Mouse (Mus musculus): ENCODE results near the gene Pan3.

The Pan3 gene

DNA sequence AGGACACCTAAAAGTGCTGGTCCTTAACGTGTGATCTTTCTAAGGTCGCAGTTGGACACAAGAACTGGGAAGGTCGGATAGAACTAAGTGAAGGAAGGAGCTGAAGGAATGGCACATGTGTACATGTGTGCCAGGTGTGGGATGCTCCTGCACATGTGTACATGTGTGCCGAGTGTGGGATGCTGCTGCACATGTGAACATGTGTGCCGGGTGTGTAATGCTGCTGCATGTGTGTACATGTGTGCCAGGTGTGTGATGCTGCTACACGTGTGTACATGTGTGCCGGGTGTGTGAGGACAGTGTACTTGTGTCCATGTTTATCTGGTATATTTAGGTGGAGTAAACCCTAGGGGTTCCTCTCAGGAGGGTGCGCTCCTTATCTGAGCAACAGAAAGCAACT, 3.0 kb downstream of the Pan3 start:
- no peak for DNase-seq

DNA sequence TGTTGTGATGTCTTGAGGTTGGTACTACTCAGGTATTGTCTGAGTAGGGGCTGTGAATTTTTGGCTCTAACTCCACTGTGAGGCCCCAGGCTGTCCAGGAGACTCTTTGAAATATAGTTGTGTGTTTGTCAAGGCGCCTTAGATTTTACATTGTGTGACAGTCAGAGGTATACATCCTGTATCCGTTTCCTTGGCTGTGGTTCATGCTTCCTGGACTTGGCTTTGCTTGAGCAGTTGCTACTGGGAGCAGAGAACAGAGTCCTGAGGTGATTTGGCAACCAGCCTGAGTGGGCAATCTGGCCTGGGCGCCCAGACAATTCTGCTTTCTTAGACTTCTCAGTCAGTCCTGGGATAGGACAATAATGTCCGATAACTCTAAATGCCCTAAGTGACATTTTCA, 5.3 kb downstream of the Pan3 start:
- peak; percentile 81 for DNase-seq

DNA sequence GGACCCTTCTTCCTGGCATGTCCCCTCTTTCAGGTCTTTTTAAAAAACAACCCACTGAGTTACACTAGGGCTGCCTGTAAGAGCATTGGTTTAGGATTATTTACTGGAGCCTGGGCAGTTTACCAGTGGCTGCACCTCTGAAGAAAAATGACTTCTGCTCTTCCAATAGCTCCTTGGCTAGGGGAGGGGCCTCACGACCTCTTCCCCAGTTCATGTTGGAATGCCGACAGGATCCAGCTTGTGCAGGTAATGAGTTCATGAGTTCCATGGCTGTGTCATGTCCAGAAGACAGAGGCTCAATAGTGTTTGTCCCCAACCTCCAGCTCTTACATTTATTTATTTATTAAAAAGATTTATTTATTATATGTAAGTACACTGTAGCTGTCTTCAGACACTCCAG, 5.8 kb downstream of the Pan3 start:
- DNase-seq = peak; percentile 61

DNA sequence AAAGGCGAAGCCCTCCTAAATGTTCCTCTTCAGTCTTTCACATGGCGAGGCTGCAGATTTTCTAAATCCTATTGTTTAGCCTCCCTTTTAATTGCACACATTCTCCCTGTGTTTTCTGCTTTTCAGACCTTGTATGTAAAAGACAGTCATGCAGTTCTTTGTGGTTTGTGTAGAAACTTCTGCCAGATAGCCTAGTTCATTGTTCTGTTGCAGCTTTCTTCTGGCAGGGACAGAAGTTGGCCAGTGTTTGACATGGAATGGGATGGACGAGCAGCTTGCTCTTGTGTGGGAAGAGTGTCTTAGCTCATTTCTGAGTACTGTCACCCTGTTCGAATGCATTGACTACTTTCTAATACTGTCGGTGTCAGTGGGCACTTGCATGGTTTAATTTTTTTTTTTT, 6.5 kb downstream of the Pan3 start:
- no peak for DNase-seq

DNA sequence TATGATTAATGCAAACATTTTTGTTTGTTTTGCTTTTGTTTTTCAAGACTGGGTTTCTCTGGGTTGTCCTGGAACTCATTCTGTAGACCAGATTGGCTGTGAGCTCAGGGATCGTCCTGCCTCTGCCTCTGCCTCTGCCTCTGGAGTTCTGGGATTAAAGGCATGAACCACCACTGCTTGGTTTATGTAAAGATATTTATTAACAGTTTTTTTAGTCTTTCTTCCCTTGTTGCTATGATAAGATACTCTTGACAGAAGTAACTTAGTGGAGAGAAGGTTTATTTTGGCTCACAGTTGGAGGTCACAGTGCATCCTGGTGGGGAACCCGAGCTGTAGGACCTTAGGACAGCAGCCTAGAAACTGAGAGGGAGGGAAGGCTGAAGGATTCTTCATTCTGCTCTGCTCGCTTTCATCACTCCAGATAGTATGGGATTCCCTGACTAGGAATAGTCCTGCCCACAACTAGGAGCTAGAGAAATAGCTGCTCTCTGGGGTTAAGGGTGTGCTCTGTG, 11.1 kb downstream of the Pan3 start:
- no peak for DNase-seq

DNA sequence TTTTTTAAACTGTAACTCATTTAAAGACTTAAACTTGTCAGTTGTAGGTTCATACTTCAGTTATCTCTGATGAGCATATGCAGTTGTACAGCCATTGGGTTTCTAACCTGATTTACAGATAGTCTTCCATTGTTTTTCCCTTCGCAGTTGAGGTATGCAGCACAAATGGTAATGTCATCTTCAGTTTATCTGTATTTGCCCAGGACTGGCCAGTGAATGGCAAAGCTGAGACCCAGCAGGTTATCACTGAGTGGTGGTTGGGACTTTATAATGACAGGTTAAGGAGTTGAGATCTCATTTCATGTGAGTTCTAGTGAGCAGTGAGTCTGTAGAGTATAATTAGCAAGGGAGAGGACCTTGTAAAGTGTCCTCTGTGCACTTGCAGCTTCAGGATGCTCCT, 12.0 kb downstream of the Pan3 start:
- no peak for DNase-seq

DNA sequence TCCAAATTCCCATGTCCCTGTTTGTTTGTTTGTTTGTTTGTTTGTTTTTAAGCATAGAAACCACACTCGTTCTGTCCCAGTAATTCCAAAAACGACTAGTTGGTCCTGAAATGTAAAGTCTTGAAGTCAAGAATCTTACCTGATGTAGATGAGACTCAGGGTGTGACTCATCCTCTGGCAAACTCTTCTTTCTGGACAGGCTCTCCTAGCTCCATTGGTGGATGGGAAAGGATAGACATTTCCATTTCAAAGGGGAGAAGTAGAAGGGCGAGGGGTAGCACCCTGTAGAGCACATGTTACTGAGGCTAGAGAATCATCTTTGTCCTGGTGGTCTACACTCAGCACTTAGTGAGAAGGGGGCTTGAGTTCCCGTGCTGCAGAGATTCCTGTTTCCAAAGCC, 12.8 kb downstream of the Pan3 start:
- no peak for DNase-seq

DNA sequence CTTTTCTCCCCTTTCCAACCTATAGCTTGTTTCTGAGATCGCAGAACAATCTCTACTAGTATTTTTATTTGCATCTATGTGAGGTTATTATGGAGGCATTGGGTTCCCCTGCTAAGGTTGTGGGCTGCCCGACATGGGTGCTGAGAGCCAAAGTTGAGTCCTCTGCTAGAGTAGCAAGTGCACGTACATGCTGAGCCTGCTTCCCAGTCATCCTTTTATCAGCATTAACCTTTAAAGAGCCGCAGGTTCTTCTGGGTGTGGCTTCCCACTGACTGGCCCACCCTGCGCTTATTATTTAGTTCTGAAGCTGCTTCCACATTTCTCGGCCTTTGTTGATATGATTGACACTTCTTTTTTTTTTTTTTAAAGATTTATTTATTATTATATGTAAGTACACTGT, 14.3 kb downstream of the Pan3 start:
- DNase-seq = no peak

DNA sequence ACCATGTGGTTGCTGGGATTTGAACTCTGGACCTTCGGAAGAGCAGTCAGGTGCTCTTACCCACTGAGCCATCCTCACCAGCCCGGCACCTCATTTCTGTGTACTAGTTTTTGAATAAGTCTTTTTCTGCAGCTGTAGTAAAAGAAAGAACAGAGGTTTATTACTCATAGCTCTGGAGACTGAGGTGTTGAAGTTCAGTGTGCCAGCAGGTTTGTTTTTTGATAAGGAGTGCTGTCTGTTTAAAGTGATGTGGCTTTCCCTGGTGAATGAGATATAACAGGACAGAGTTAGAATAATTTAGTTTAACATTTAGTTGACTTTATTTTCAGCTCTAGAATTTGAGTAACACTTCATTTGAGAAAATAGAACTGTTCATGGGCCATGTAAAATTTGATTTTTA, 14.8 kb downstream of the Pan3 start:
- DNase-seq = no peak

DNA sequence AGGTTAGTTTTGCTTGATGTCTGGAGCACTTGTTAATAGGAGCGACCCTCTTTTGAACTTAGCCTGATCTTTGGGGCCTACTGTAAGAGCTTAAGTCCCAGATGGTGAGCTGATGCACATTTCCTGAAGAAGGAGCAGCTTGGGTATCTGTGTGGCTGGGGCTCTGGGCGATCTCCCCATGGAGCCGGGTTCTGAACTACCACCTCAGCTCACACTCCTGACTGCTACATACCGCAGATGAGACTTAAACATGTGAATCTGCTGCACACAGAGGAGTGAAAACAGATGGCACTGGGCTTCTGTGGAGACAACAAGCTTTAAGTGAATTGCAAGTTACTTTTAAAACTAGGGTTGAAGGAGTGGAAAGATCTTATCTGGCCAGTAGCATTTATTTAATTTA, 15.3 kb downstream of the Pan3 start:
- DNase-seq = no peak

DNA sequence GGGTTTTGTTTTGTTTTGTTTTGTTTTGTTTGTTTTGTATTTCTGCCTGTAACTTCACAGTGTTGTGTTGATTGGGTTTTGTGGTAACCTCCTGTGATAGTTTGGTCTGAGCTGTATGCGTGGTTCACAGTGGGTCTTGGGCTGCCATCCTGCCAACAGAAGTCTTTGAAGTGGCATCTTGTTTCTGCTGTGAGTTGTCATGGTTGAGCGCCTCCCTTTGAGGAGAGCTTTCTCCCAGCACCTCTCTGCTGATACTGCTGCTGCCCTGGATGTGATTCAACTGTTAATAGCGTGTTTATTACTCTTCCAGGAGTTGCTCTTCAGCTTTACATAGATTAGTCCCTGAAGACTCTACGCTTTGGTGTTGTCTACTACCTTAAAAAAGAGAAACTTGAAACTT, 18.6 kb downstream of the Pan3 start:
- no peak for DNase-seq

DNA sequence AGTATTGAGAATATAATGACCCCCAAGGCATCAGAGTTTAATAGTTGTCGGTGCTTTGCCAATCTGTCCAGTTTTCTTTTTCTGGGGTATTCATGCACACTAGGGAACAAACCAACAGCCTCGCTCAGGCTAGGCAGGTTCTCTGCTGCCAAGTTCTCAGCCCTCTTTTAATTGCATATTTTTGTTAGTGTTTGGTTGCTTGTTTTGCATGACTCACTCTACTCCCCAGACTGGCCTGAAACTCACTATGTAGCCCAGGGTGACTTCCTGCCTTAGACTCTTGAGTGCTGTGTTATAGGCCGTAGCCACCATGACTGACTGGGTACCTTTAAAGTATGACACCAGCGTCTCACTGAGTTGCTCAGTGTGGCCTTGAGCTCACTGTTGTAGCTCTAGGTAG, 19.0 kb downstream of the Pan3 start:
- peak; percentile 50 for DNase-seq

DNA sequence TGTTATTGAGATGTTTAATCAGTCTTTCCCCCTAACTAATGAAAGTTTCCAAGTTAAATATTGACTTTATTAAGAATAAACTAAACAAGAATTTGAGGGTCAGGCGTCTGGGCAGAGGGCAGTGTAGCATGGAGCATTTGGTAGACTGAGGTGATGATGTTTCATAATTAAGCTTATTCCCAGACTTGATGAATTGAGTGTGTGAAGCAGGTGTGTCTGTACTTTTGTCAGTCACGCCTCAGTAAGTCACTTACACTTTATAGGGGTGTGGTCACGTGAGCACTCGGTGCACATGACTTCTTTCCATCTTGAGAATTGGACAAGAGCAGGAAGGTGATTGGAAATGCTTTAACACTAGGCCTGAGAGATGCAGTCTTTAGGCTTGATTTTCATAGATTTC, 26.5 kb downstream of the Pan3 start:
- DNase-seq = peak; percentile 77

DNA sequence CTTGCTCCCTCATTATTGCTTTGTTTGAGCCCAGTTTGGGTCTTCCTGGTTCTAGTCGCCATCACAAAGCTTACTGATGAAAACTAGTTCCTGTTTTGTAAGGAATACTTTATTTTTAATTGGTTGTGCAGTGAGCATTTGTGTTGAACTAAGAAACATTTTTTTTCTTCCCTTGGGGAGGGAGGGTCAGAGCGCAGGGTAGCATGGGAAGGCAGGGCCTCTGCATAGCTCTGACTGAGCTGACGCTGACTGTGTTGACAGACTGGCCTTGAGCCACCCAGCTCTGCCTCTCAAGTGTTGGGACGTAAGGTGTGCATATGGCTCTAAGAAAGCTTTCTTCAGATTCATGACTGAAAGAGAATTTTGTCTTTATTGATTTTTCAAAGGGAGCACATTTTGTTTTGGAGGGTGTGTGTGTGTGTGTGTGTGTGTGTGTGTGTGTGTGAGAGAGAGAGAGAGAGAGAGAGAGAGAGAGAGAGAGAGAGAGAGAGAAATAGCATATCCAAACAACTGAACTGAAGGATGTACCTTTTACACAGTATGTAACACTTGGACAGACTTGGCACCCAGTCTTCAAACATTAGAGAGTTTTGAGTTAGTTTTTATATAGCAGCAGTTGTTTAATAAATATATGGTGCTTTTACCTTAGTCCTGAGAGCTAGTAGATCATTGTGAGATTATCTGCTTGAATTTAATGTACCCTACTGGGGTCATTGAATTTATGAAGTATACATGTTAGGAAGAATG, 30.0 kb downstream of the Pan3 start:
- DNase-seq = peak; percentile 27

DNA sequence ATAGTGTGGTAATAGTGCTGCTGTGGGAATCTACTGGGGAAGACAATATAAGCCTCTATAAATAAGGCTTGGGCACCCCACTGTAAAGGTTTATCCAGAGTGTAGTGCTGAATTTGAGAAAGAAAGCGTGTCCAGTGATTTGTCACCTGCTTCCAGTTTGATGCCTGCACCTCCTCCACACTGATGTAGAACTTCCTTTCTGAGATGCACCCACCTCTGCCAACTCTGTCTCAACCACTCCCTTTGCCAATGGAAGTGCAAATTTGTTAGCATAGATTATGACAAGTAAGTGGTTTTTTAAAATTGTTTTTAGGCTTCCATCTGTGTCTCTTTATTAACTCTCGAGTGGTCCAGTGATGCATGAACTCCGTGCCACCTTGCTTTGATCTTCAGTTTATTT, 33.3 kb downstream of the Pan3 start:
- no peak for DNase-seq

DNA sequence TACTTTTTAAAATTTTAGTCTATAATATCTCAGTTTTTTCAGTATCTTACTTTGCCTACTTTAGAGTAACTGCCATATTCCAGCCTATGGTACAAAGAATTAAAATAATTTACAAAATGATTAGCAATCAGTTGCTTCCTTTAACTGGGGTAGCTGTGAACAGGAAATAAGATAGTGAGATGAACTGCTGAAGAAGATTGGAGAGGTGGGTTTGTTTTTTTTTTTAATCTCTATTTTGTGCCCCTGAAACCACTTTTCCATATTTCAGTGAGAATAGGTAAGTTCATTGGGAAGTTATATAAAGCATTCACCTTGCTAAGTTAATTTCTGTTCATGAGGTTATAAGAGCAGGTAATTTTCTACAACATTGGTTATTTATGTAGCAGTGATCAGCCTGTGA, 36.4 kb downstream of the Pan3 start:
- no peak for DNase-seq

DNA sequence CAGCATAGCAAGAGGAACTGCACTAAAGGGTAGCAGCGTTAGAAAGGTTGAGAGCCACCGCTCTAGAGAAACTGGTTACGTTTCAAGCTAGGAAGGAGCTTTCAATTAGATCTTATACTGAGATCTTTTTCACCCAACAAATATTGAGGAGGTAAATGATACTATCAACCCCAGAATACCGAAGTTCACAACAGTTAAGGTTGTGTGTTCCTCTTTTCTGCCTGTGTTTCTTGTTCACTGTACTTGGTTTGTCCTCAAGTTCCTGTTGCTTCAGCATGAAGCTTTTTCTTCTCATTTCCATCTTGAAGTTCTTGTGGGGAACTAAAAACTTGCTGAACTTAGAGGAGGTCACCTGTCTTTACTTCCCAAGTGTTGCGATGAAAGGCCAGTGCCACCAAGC, 41.2 kb downstream of the Pan3 start:
- no peak for DNase-seq

DNA sequence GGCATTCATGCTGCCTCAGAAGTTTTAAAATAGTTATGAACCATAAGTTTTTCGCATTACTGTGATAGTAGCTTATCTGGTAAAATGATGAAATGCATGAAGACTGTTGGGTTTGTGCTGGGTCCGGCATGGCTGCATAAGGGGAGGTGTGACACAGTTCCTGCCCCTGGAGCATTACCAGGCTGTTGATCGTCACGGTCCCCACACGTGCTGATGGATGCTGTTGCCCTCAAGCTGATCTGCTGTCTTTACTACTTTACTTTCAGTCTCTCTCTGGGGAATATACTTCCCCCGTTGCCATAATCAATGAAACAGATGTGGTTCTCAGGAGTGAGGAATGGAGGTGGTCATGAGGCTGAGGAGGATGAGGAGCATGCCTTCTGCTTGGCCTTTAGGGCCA, 43.1 kb downstream of the Pan3 start:
- DNase-seq = no peak

DNA sequence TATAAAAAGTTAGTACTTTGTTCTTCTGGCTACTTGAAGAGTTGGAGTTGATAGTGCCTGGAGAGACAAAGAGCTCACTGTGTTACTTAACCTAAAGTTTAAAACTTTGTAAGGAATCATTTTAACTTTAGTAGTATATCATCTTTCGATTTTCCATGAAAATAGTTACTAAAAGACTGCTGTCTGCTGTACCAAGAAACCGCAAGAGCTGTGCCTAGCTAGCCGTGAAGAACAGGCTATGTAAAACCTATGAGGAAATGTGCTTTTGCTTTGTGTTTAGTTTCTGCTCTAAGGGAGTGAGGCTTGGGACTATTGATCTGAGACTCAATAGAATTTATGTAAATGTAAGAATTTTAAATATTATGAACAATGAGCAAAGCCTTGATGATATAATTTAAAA, 43.9 kb downstream of the Pan3 start:
- DNase-seq = no peak

DNA sequence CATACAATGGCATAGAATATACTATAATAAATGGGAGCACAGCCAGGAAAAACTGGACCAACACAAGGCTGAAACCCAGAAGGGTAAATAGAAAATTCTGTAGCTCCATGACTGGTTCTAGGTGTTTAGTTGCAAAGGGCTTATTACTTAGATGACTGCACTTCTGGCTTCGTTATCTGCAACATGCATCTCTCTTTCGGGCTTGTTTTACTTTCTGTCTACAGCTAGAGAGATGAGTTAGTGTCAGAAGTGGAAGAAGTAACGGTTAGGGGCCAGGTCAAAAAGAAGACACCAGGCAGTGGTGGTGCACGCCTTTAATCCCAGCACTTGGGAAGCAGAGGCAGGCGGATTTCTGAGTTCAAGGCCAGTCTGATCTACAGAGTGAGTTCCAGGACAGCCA, 46.1 kb downstream of the Pan3 start:
- no peak for DNase-seq

DNA sequence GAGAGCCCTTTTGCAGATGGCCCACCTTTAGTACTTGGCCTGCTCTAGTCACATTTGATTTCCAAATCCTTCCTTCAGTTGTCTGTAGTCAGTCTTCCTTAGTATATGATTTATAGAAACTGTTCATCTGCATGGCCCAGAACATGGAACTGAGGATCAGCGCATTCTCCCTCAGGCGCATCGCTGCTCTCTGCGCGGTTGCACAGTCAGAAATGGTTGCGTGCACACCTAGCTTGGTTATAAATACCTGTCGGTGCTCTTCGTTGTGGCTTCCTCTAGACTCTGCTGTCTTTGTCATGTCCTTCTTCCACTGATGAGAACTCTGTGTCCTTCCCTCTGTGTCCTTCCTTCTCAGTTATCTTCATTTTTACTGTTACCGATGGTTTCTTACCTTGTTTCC, 47.1 kb downstream of the Pan3 start:
- no peak for DNase-seq

DNA sequence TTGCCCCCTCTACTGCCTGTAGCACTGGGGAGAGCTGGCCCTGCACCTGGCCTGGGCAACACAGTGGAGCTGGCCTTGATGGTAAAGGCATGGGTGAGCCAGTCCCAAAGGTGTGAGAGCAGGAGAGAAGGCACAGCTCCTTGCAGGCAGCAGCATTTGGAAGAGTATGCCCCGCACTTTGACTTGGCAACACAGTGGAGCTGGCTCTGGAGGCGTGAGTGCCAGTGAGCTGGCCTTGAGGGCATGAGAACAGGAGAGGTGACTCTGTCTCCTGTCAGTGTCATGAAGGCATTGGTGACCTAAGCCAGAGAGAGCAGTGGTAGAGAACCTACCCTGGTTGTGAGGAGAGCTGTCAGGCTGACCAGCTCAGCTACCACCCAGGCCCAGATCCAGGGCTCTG, 49.4 kb downstream of the Pan3 start:
- no peak for DNase-seq

DNA sequence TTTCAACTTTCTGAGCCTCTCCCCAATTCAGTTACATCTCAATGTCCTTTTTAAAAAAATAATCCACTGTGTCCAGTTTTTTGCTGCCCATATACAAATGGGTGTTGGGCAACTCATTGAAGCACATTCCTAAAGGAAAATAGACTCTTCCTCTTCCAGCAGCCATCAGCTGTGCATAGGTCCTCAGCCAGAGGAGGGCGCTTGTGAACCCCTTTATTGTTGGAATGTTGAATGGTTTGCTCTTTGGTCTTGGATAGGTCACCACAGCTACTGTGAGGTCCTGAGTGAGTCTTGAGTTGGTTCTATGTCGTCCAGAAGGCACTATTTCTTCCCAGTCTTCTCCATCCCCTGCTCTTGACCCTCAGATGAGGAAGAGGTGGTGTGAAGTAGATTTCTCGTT, 54.2 kb downstream of the Pan3 start:
- no peak for DNase-seq

DNA sequence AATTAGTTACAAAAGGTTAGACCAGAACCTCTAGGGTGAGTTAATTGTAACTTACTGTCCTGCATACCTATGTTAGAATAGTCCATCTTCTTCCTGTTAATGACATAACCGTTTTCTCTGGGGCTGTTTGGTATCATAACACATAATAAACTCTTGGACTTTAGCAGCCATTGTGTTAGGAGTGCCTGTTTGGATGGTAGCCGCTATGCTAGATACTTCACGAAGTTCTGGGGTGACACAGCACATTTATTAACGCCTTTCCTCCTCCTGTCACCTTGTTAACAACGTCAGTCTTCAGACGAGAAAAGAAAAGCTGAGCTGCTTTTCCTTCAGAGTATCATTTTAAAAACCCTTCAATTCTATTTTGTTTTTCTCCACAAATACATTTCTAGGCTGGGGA, 59.3 kb downstream of the Pan3 start:
- no peak for DNase-seq

DNA sequence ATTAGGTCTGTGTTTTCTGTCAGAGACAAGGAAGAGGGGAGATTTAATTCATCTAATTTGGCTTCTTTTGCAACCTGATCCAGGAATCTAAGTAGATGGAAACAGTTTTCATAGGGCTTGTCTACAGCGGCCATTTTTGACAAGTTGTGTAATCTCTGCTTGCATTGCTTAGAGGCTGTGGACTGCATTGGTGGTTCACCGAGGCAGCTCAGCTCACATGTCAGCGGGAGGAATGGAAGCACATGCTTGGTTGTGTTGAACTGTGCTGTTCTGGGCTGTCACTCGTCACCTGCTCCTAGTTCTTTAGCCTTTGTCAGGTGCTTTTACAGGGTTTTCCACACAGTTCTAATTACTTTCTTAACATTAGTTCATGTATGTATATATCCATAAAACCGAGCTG, 60.9 kb downstream of the Pan3 start:
- DNase-seq = no peak

DNA sequence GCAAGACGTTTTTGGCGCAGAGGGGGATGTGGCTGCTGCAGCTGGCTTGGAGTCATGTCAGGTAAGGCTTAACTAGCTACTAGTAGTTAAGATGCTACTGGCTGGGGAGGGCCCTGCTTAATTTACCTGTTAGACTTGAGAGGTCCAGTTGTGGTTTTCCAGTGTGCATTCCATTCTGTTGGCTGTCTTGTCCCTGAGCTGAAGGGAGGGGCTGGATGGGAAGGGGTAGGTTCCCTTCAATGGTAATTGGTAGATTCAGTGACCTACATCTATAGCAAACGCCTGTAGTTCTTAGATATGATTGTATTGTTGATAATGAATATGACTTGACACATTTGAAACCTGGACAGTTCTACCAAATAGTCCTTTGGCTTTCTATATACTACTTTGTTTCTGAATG, 62.5 kb downstream of the Pan3 start:
- DNase-seq = no peak
